Mouse (Mus musculus) heart, embryonic 13.5 days (tissue): ENCODE data around the gene Dock4. TPM values are rescaled to one million over a fixed set of nuclear protein-coding genes. Genes with fewer than 3 reads are reported as not detected.

Experiments used
- ATAC-seq: fragments of 200-750 bp; cut with Nextera tagmentation; 2 replicates; pipeline ENCODE4 v1.8.0; 2017; ENCODE audit warnings: moderate TSS enrichment; ENCODE audit not compliant: insufficient number of reproducible peaks, low FRiP score, low TSS enrichment; ENCODE audit errors: extremely low read depth
- H3K27ac ChIP-seq: fragments of 300-500 bp; sonication (generic); replicated peaks from 2 replicates; pipeline ENCODE4 v1.5.1; 2015; ENCODE audit warnings: moderate library complexity, mild to moderate bottlenecking, inconsistent platforms
- H3K27me3 ChIP-seq: fragments of 300-500 bp; sonication (generic); replicated peaks from 2 replicates; pipeline ENCODE4 v1.6.1; 2015; ENCODE audit warnings: mild to moderate bottlenecking, inconsistent platforms
- H3K36me3 ChIP-seq: fragments of 300-500 bp; sonication (generic); 2 replicates; pipeline ENCODE4 v1.6.1; 2015; ENCODE audit warnings: mild to moderate bottlenecking, inconsistent platforms
- H3K4me1 ChIP-seq: fragments of 300-500 bp; sonication (generic); 2 replicates; pipeline ENCODE4 v1.6.1; 2015; ENCODE audit warnings: inconsistent platforms
- H3K4me2 ChIP-seq: fragments of 300-500 bp; sonication (generic); 2 replicates; pipeline ENCODE4 v1.6.1; 2015; ENCODE audit warnings: inconsistent platforms, mild to moderate bottlenecking, moderate library complexity
- H3K4me3 ChIP-seq: fragments of 300-500 bp; sonication (generic); 2 replicates; pipeline ENCODE4 v1.5.1; 2015; ENCODE audit warnings: moderate library complexity, mild to moderate bottlenecking, inconsistent platforms
- H3K9ac ChIP-seq: fragments of 300-500 bp; sonication (generic); 2 replicates; pipeline ENCODE4 v1.6.1; 2015; ENCODE audit warnings: inconsistent platforms, mild to moderate bottlenecking, moderate library complexity
- H3K9me3 ChIP-seq: fragments of 300-500 bp; sonication (generic); 2 replicates; pipeline ENCODE4 v1.6.1; 2016; ENCODE audit warnings: inconsistent platforms
- WGBS: fragments of 180-500 bp; shearing (Covaris S2); methylation state at CpG from one replicate; pipeline ENCODE4 v1.1.7; 2015; ENCODE audit warnings: mixed read lengths; 5-methylcytosine and 5-hydroxymethylcytosine counted together
- polyA plus RNA-seq: library from polyadenylated mRNA; unstranded; fragments of >200 nt; fragmentation: Nextera tagmentation; extraction: Ambion mirVana; gene quantifications from 2 replicates; pipeline ENCODE4 v1.2.1, GENCODE M21; 2015

Dock4 gene
- polyA plus RNA-seq, 1 experiment from 2014 or later: 6.9 TPM

- Histone ChIP-seq H3K27me3 (no peaks in the 10 kb centered on the region), H3K4me1 (peaks cover 46% of the 10 kb centered on the region), H3K9me3 (no peaks in the 10 kb centered on the region), H3K36me3 (no peaks in the 10 kb centered on the region), H3K4me2 (0 out of 2 replicates have a peak overlapping the region, but pooled peaks have one; percentile 20), H3K9ac (no peak overlapping the region), H3K27ac (0 out of 2 replicates have a peak overlapping the region, but pooled peaks have one; percentile 43), H3K4me3 (no peak overlapping the region)
- 47% methylated on average over 2 of the region's 2 CpGs for WGBS
- no peak for ATAC-seq
These were observed 18.1 kb downstream of the Dock4 start for GRCm38 (mm10) chr12:40463828-40464227.

GRCm38 (mm10) chr12:40464282-40464681, 18.5 kb downstream of the Dock4 start:
- Histone ChIP-seq H3K9me3 (no peaks in the 10 kb centered on the region), H3K4me2 (0 out of 2 replicates have a peak overlapping the region, but pooled peaks have one; percentile 20), H3K4me3 (no peak overlapping the region), H3K27me3 (no peaks in the 10 kb centered on the region), H3K36me3 (no peaks in the 10 kb centered on the region), H3K9ac (no peak overlapping the region), H3K27ac (peak overlapping the region; percentile 43; the same call in 1 of the 2 replicates), H3K4me1 (peaks cover 44% of the 10 kb centered on the region)
- ATAC-seq: no peak; the same call in 1 of the 2 replicates
- WGBS: 60% methylated on average over 6 of the region's 6 CpGs

GRCm38 (mm10) chr12:40468235-40468634, 22.5 kb downstream of the Dock4 start:
- no peaks in the 10 kb centered on the region for H3K9me3 ChIP-seq

GRCm38 (mm10) chr12:40469009-40469408, 23.3 kb downstream of the Dock4 start:
- Histone ChIP-seq H3K4me3 (no peak overlapping the region), H3K9me3 (no peaks in the 10 kb centered on the region), H3K4me1 (peaks cover 53% of the 10 kb centered on the region), H3K27me3 (no peaks in the 10 kb centered on the region), H3K9ac (no peak overlapping the region), H3K4me2 (no peak overlapping the region), H3K36me3 (no peaks in the 10 kb centered on the region), H3K27ac (no peak overlapping the region)
- no peak for ATAC-seq
- WGBS: 74% methylated on average over 5 of the region's 5 CpGs

More at GRCm38 (mm10) chr12:40468235-40468634, 22.5 kb downstream of the Dock4 start:
- Histone ChIP-seq H3K4me1 (peaks cover 54% of the 10 kb centered on the region), H3K27ac (no peak overlapping the region), H3K27me3 (no peaks in the 10 kb centered on the region), H3K9ac (no peak overlapping the region), H3K36me3 (no peaks in the 10 kb centered on the region), H3K4me3 (no peak overlapping the region), H3K4me2 (no peak overlapping the region)
- no peak for ATAC-seq
- 79% methylated on average over 4 of the region's 4 CpGs for WGBS

GRCm38 (mm10) chr12:40471649-40472399, 26.1 kb downstream of the Dock4 start:
- H3K36me3 ChIP-seq: no peaks in the 10 kb centered on the region
- WGBS: 24% methylated on average over 11 of the region's 11 CpGs
- peaks cover 42% of the 10 kb centered on the region for H3K4me1 ChIP-seq
- no peaks in the 10 kb centered on the region for H3K9me3 ChIP-seq
- H3K4me2 ChIP-seq: peak overlapping the region; percentile 73
- ATAC-seq: no peak
- no peaks in the 10 kb centered on the region for H3K27me3 ChIP-seq
- peak overlapping the region; percentile 70 for H3K27ac ChIP-seq
- peak overlapping the region; percentile 45 for H3K4me3 ChIP-seq
- H3K9ac ChIP-seq: peak overlapping the region; percentile 65

- Histone ChIP-seq H3K27ac (no peak overlapping the region), H3K36me3 (no peaks in the 10 kb centered on the region), H3K4me1 (peaks cover 38% of the 10 kb centered on the region), H3K4me2 (no peak overlapping the region), H3K9me3 (no peaks in the 10 kb centered on the region), H3K27me3 (no peaks in the 10 kb centered on the region), H3K9ac (no peak overlapping the region), H3K4me3 (no peak overlapping the region)
- ATAC-seq: no peak
- WGBS: 49% methylated on average over 2 of the region's 2 CpGs
These were observed 28.0 kb downstream of the Dock4 start for GRCm38 (mm10) chr12:40473709-40474108.

- H3K27ac ChIP-seq: peak overlapping the region; percentile 45
- ATAC-seq: no peak
- H3K9ac ChIP-seq: no peak overlapping the region
These were observed 32.1 kb downstream of the Dock4 start for GRCm38 (mm10) chr12:40477621-40478452.

GRCm38 (mm10) chr12:40484224-40484623, 38.5 kb downstream of the Dock4 start:
- peaks cover 22% of the 10 kb centered on the region for H3K4me1 ChIP-seq
- H3K36me3 ChIP-seq: no peaks in the 10 kb centered on the region
- H3K9ac ChIP-seq: 0 out of 2 replicates have a peak overlapping the region, but pooled peaks have one; percentile 45
- no peaks in the 10 kb centered on the region for H3K27me3 ChIP-seq
- H3K4me3 ChIP-seq: no peak overlapping the region
- ATAC-seq: no peak
- H3K4me2 ChIP-seq: peak overlapping the region; percentile 23
- H3K9me3 ChIP-seq: no peaks in the 10 kb centered on the region
- WGBS: 12% methylated on average over 3 of the region's 3 CpGs
- H3K27ac ChIP-seq: peak overlapping the region; percentile 71

More at GRCm38 (mm10) chr12:40477621-40478452, 32.1 kb downstream of the Dock4 start:
- 46% methylated on average over 8 of the region's 8 CpGs for WGBS
- H3K4me2 ChIP-seq: no peak overlapping the region; the same call in 1 of the 2 replicates
- no peaks in the 10 kb centered on the region for H3K36me3 ChIP-seq
- H3K9me3 ChIP-seq: no peaks in the 10 kb centered on the region
- peaks cover 22% of the 10 kb centered on the region for H3K4me1 ChIP-seq
- no peak overlapping the region for H3K4me3 ChIP-seq
- H3K27me3 ChIP-seq: no peaks in the 10 kb centered on the region

- H3K36me3 ChIP-seq: no peaks in the 10 kb centered on the region
- 72% methylated on average over 1 of the region's 1 CpGs for WGBS
- H3K4me2 ChIP-seq: no peak overlapping the region
- H3K27ac ChIP-seq: 0 out of 2 replicates have a peak overlapping the region, but pooled peaks have one; percentile 71
- H3K9ac ChIP-seq: no peak overlapping the region
- ATAC-seq: no peak
- H3K4me3 ChIP-seq: no peak overlapping the region
- no peaks in the 10 kb centered on the region for H3K9me3 ChIP-seq
- peaks cover 23% of the 10 kb centered on the region for H3K4me1 ChIP-seq
- no peaks in the 10 kb centered on the region for H3K27me3 ChIP-seq
These were observed 39.5 kb downstream of the Dock4 start for GRCm38 (mm10) chr12:40485210-40485609.

- Histone ChIP-seq H3K4me2 (no peak overlapping the region), H3K9me3 (no peaks in the 10 kb centered on the region), H3K27ac (0 out of 2 replicates have a peak overlapping the region, but pooled peaks have one; percentile 32), H3K4me1 (peaks cover 32% of the 10 kb centered on the region), H3K4me3 (no peak overlapping the region), H3K9ac (no peak overlapping the region), H3K27me3 (no peaks in the 10 kb centered on the region), H3K36me3 (no peaks in the 10 kb centered on the region)
- no peak for ATAC-seq
- WGBS: 71% methylated on average over 12 of the region's 12 CpGs
These were observed 40.5 kb downstream of the Dock4 start for GRCm38 (mm10) chr12:40486047-40486837.
